Mouse (Mus musculus) forebrain, embryonic 10.5 days (tissue): ENCODE measurements around the gene Tnrc6b. TPM values are rescaled to one million over a fixed set of nuclear protein-coding genes. Genes with fewer than 3 reads are reported as not detected.

Source experiments
- DNase-seq: peaks from one replicate; pipeline ENCODE4 v3.0.0-alpha.2; 2017; ENCODE audit warnings: low spot score; ENCODE audit errors: extremely low spot score
- H3K27ac ChIP-seq: fragments of 300-500 bp; sonication (generic); 2 replicates; pipeline ENCODE4 v1.5.1; 2016; ENCODE audit warnings: mild to moderate bottlenecking
- H3K27me3 ChIP-seq: fragments of 300-500 bp; sonication (generic); 2 replicates; pipeline ENCODE4 v1.6.1; 2016; ENCODE audit warnings: mild to moderate bottlenecking; ENCODE audit not compliant: poor library complexity, severe bottlenecking
- H3K36me3 ChIP-seq: fragments of 300-500 bp; sonication (generic); replicated peaks from 2 replicates; pipeline ENCODE4 v1.6.1; 2016; ENCODE audit warnings: mild to moderate bottlenecking, moderate library complexity
- H3K4me1 ChIP-seq: fragments of 300-500 bp; sonication (generic); 2 replicates; pipeline ENCODE4 v1.6.1; 2016
- H3K4me3 ChIP-seq: fragments of 300-500 bp; sonication (generic); 2 replicates; pipeline ENCODE4 v1.5.1; 2016; ENCODE audit warnings: mild to moderate bottlenecking, moderate library complexity
- H3K9me3 ChIP-seq: fragments of 300-500 bp; sonication (generic); 2 replicates; pipeline ENCODE4 v1.6.1; 2016; ENCODE audit warnings: mild to moderate bottlenecking, moderate library complexity
- WGBS: fragments of 180-500 bp; shearing (Covaris S2); methylation state at CpG from one replicate; pipeline ENCODE4 v1.1.7; 2016; 5-methylcytosine and 5-hydroxymethylcytosine counted together
- polyA plus RNA-seq: library from polyadenylated mRNA; unstranded; fragments of >200 nt; fragmentation: Nextera tagmentation; extraction: Ambion mirVana; gene quantifications from 2 replicates; pipeline ENCODE4 v1.2.1, GENCODE M21; 2016

Tnrc6b gene
- polyA plus RNA-seq, 1 experiment from 2014 or later, result 40.5 TPM

DNA sequence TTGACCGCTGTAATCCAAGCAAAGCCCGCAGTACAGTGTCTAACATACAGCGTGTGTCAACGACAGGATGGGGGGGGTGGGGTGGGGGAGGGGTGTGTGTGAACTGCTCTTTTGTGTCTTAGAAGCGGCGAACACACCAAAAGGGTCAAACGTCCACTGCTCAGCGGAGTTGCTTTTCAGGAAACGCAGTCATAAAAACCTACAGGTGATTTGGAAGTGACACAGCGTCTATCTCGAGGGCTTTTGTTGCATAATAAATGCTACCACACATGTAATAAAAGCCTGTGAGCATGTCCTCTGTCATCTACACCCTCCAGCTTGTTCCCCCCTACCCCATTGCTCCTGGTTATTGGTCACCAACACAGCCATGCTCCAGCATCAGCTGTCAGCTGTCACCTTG is 4.5 kb upstream of the Tnrc6b start:
- DNase-seq, result no peak
- Histone ChIP-seq H3K36me3 (no peaks in the 10 kb centered on the region), H3K27ac (peak overlapping the region; percentile 78), H3K9me3 (no peaks in the 10 kb centered on the region), H3K4me3 (peak overlapping the region; percentile 45), H3K4me1 (peaks cover 26% of the 10 kb centered on the region), H3K27me3 (no peaks in the 10 kb centered on the region)
- WGBS, result 42% methylated on average over 11 of the region's 11 CpGs

DNA sequence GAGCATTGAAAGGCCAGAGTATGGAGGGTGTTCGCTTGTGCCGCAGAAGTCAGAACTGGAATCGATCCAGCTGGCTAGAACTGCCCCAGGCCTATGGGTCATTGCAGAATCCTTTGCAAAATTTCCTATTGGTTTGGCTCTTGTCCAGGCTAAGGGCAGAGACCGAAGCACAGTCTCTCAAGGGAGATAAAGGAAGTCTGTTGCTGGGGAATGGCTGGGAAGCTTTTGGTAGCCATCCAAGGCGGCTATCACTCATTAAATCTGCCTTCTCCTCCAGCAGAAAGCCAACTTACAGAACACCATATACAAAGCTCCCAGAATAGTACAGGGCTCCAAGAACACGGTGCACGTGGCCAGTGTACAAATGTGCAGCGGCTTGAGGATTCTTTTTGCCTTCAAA is 4.0 kb upstream of the Tnrc6b start:
- peaks cover 31% of the 10 kb centered on the region for H3K4me1 ChIP-seq
- H3K27me3 ChIP-seq, result no peaks in the 10 kb centered on the region
- no peak overlapping the region for H3K4me3 ChIP-seq
- no peak overlapping the region for H3K27ac ChIP-seq
- H3K36me3 ChIP-seq, result no peaks in the 10 kb centered on the region
- H3K9me3 ChIP-seq, result no peaks in the 10 kb centered on the region
- no peak for DNase-seq
- 89% methylated on average over 8 of the region's 8 CpGs for WGBS

DNA sequence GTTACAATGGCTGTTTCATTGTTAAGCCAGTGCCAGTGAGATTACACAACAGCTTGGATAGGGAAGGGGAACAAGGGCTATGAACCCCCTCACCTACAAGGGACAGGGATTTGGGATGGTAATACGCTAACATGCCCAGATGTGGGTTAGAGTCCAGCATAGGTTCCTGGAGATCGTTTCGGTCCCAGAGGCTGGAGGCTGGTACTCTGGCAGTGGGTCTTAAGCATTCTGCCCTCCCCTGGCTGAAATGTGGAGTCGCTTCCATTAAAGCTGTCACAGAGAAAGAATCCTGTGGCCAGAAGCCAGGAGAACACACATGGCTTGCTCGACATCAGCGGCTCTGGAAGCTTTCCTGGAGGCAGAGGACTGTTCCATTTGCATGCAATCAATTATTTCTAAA is 1.5 kb upstream of the Tnrc6b start:
- Histone ChIP-seq H3K9me3 (no peaks in the 10 kb centered on the region), H3K4me1 (peaks cover 30% of the 10 kb centered on the region), H3K27me3 (peaks cover 5% of the 10 kb centered on the region; the same call in 1 of the 2 replicates), H3K36me3 (no peaks in the 10 kb centered on the region), H3K27ac (no peak overlapping the region), H3K4me3 (no peak overlapping the region)
- WGBS, result 68% methylated on average over 6 of the region's 6 CpGs
- no peak for DNase-seq

DNA sequence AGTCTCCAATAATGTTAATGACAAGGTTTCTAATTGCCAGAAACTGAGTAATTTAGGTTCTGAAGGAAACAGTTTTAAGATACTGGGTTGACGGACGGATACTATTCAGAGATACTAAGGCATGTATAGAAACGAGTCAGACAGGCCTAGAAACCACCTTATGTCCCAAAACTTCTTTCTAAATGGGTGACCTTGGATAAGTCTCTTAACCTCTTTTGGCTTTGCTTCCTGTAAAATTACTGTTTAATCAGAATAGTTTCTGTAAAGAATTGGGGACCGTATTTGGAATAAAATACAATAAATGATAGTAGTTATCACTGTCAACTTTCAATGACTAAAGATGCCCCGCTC is 881 bp upstream of the Tnrc6b start:
- H3K36me3 ChIP-seq, result no peaks in the 10 kb centered on the region
- H3K4me1 ChIP-seq, result peaks cover 30% of the 10 kb centered on the region
- WGBS, result 19% methylated on average over 5 of the region's 5 CpGs
- H3K9me3 ChIP-seq, result no peaks in the 10 kb centered on the region
- no peak for DNase-seq
- H3K27me3 ChIP-seq, result peaks cover 5% of the 10 kb centered on the region; the same call in 1 of the 2 replicates
- no peak overlapping the region; the same call in 1 of the 2 replicates for H3K27ac ChIP-seq
- peak overlapping the region; percentile 95 for H3K4me3 ChIP-seq

DNA sequence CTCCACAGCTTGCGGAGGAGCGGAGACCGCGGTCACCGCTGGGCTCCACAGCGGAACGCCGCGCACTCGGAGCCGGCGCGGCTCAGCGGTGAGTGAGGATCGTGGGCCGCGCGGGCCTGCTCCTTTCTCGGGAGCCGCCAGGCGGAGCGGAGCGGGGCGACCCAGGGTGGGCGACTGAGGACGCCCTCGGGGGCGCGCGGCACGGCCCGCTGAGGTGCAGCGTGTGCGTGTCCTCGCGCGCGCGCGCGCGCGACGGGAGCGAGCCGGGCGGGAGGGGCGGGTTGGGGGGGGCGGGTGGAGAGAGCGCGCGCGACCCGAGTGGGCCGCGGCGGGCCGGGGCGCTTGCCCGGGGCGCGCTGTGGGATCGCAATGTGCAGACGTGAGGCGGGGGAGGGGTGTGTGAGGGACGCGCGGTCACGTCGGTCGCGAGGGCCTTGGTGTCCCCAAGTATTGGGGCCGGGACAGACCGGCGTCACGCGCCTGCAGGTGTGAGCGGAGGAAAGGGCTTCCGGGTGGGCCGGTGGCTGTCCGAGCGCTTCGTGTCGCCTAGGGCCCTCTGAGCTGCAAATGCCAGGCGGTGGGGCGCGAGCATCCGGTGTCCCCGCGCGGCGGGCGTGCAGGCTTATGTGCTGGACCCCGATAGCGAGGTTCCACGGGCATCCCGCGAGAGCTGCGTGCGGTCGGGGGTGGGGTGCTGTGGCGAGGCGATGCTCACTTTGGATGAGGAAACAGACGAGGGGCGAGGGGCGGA is 463 bp downstream of the Tnrc6b start:
- Histone ChIP-seq H3K4me3 (peak overlapping the region; percentile 95), H3K9me3 (no peaks in the 10 kb centered on the region), H3K4me1 (peaks cover 23% of the 10 kb centered on the region), H3K27ac (peak overlapping the region; percentile 91), H3K27me3 (peaks cover 5% of the 10 kb centered on the region; the same call in 1 of the 2 replicates), H3K36me3 (no peaks in the 10 kb centered on the region)
- under 1% methylated on average over 105 of the region's 106 CpGs for WGBS
- peak; percentile 61 for DNase-seq

DNA sequence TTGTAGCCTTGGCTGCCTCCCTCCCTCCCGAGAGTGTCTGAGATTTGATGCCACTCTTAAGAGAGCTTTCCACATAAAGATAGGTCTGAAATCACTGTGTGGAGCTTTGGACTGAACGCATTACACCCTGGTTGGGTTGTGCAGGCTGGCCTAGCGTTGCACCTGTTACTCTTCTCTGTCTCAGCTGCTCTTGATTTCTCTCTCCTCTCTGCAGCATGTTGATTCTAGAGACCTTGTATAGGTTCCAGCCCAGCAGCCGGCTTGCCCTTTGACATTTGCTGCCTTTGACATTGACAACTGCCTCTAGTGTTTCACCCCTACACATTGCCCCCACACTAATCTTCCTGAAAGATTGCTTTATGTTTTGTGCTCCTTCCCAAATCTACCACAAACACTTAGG is 3.2 kb downstream of the Tnrc6b start:
- peaks cover 17% of the 10 kb centered on the region for H3K4me1 ChIP-seq
- H3K4me3 ChIP-seq, result no peak overlapping the region
- no peaks in the 10 kb centered on the region for H3K9me3 ChIP-seq
- H3K27ac ChIP-seq, result no peak overlapping the region
- H3K36me3 ChIP-seq, result no peaks in the 10 kb centered on the region
- 80% methylated on average over 4 of the region's 4 CpGs for WGBS
- H3K27me3 ChIP-seq, result peaks cover 5% of the 10 kb centered on the region; the same call in 1 of the 2 replicates
- no peak for DNase-seq

DNA sequence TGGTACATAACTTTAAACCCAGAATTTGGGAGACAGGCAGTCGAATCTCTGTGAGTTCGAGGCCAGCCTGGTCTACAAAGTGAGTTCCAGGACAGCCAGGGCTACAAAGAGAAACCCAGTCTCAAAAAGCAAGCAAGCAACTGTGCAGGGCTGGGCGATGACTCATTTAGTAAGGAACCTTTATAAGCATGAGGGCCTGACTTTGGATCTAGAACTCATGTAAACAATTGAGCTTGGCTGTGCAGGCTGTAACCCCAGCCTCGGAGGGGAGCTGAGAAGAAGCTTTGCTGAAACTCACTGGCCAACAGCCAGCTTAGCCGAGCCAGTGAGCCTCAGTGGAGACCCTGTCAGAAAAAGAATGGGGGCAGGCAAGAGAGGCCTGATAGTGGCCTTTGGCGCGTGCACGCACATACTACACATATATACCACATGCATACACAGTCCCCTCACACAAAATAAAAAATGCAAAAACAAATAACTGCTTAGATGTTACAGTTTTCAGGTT is 5.6 kb downstream of the Tnrc6b start:
- 88% methylated on average over 8 of the region's 8 CpGs for WGBS
- Histone ChIP-seq H3K27me3 (peaks cover 5% of the 10 kb centered on the region; the same call in 1 of the 2 replicates), H3K36me3 (no peaks in the 10 kb centered on the region), H3K27ac (no peak overlapping the region), H3K9me3 (no peaks in the 10 kb centered on the region), H3K4me3 (no peak overlapping the region), H3K4me1 (peaks cover 7% of the 10 kb centered on the region)
- DNase-seq, result no peak

DNA sequence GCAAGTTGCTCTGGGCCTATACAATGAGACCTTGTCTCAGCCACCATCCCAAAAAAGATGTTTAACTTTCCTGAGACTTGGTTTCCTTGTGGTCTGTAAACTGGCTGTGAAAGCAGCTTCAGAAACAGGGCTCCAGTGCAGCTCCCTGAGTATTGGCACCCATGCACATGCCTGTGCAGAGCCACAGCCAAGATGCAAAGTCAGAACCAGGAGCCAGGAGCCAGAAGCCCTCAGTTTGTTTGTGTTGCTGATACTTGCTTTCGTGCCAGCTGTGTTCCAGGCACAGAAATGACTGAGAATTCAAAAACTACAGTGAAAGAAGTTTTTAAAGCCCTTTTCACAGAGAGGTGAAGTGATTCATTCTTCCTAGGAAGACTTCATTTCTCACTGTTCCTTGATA is 6.3 kb downstream of the Tnrc6b start:
- DNase-seq, result no peak
- H3K9me3 ChIP-seq, result no peaks in the 10 kb centered on the region
- 0 out of 2 replicates have a peak, but pooled peaks cover under 1% of the 10 kb centered on the region for H3K4me1 ChIP-seq
- peaks cover 1% of the 10 kb centered on the region; the same call in 1 of the 2 replicates for H3K27me3 ChIP-seq
- no peaks in the 10 kb centered on the region for H3K36me3 ChIP-seq
- 70% methylated on average over 1 of the region's 1 CpGs for WGBS
- no peak overlapping the region for H3K4me3 ChIP-seq
- no peak overlapping the region for H3K27ac ChIP-seq

DNA sequence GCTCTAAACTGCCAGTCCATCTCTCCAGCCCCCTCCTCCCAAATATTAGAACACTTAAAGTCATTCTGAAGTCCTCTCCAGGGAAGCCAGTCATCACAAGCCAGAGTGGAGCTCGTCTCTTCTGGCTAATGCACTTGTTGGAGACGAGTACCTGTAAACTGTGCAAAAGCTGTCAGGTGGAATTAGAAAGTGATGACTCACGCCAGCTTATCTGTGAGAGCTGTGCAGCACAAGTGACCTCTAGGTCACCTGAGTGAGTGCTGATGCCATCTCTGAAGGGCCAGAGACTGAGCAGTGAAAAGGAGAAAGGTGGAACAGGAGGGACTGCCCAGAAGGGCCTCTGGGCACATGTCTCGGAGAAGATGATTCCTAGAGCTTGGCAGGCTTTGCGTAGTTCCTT is 9.1 kb downstream of the Tnrc6b start:
- Histone ChIP-seq H3K4me3 (no peak overlapping the region), H3K27me3 (no peaks in the 10 kb centered on the region)
- 81% methylated on average over 5 of the region's 5 CpGs for WGBS

DNA sequence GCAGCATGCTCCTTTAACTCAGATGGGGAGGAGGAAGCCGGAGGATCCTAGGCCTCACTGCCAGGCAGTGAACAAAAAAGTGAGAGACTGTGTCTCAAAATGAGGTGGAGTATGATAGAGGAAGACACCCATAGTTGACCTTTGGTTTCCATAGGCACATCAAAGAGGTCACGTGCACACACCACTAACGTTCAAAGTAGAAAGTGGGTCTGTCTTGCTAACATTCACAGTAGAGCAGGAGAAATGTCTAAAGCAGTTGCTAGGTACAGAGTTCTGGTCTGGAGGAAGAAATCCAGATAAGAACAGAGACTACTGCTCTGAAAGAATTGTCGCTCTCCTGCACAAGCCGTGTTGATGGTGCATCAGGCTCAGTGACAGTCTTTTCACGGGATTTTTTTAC is 10.7 kb downstream of the Tnrc6b start:
- Histone ChIP-seq H3K36me3 (no peaks in the 10 kb centered on the region), H3K4me3 (no peak overlapping the region), H3K4me1 (0 out of 2 replicates have a peak, but pooled peaks cover 4% of the 10 kb centered on the region), H3K9me3 (no peaks in the 10 kb centered on the region), H3K27me3 (no peaks in the 10 kb centered on the region), H3K27ac (no peak overlapping the region)
- 87% methylated on average over 6 of the region's 6 CpGs for WGBS
- no peak for DNase-seq

More for the DNA sequence above, 9.1 kb downstream of the Tnrc6b start:
- no peaks in the 10 kb centered on the region for H3K36me3 ChIP-seq
- DNase-seq, result no peak
- no peak overlapping the region for H3K27ac ChIP-seq
- 0 out of 2 replicates have a peak, but pooled peaks cover 4% of the 10 kb centered on the region for H3K4me1 ChIP-seq
- no peaks in the 10 kb centered on the region for H3K9me3 ChIP-seq

DNA sequence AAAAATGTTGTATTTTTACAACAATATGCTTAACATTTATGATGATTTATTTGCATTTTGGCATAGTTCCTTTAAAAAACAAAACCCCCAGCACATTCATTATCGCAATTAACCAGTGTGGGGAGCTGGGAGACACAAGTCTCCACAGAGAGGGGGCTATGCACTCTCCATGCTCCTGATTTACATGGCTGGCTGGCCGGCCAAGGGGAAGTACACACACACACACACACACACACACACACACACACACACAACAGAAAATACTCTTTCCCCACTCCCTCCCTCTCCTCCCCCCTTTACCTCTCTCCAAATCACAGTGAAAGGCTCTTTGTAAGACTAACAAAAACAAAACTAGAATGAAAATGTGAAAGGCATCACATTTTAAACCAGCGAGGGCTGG is 11.3 kb downstream of the Tnrc6b start:
- Histone ChIP-seq H3K4me1 (0 out of 2 replicates have a peak, but pooled peaks cover 4% of the 10 kb centered on the region), H3K4me3 (no peak overlapping the region), H3K9me3 (no peaks in the 10 kb centered on the region), H3K27me3 (no peaks in the 10 kb centered on the region), H3K27ac (no peak overlapping the region), H3K36me3 (no peaks in the 10 kb centered on the region)
- DNase-seq, result no peak
- 65% methylated on average over 3 of the region's 3 CpGs for WGBS

DNA sequence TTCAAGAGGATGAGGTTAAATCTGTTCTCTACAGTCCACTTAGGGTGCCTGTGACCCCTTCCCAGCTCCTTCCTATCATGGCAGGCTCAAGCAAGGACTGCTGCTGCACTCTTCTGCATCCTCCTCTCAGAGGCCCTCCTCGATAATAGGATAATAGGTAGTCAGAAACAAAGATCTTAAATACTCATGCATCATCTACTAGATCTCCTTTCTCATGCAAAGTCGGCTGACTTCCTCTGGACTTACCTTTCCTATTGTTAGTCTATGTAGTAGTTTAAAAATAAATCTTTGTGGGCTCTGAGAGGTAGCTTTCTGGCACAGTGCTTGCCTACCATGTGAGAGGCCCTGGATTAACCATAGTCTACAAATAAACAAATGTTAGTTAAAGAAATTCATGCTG is 18.4 kb downstream of the Tnrc6b start:
- Histone ChIP-seq H3K9me3 (no peaks in the 10 kb centered on the region), H3K27ac (no peak overlapping the region), H3K27me3 (no peaks in the 10 kb centered on the region), H3K36me3 (no peaks in the 10 kb centered on the region), H3K4me1 (peaks cover 10% of the 10 kb centered on the region), H3K4me3 (no peak overlapping the region)
- DNase-seq, result no peak
- 75% methylated on average over 2 of the region's 2 CpGs for WGBS

DNA sequence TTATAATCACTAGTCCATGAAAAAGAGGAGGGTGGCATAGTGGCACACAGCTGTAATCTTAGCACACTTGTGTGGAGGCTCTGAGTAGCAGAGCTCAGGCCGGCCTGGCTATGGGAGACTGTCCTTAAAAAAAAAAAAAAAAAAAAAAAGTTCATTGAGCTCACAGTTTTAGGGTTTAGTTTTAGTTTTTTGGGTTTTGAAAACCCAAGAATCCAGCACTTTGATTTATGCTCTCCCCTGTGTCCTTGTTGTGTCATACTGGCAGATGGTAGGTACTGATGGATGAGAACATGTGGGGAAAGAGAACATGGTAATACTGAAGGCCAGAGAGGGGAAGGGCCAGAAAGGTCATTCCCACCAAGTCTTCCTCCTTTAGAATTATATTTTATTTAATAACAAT is 19.9 kb downstream of the Tnrc6b start:
- no peaks in the 10 kb centered on the region for H3K9me3 ChIP-seq
- peaks cover 10% of the 10 kb centered on the region for H3K4me1 ChIP-seq
- DNase-seq, result no peak
- H3K27ac ChIP-seq, result no peak overlapping the region
- H3K27me3 ChIP-seq, result no peaks in the 10 kb centered on the region
- H3K36me3 ChIP-seq, result no peaks in the 10 kb centered on the region
- 100% methylated on average over 1 of the region's 1 CpGs for WGBS
- no peak overlapping the region for H3K4me3 ChIP-seq
